ENCODE assay signal across 16 mouse cellular contexts in genomic region chr3:121790442-121790841, GRCm38 (mm10). TPM values are rescaled to one million over a fixed set of nuclear protein-coding genes. Genes with fewer than 3 reads are reported as not detected.
A peak's percentile ranks its signal among the peaks of the same experiment; 100 is the strongest.
DNase-seq lines count a peak whose midpoint lies in the region; ATAC-seq lines count a peak whose summit lies in the region.
"Had no signal": no experiment of that assay in that cellular context is flagged by ENCODE, and none has a peak within 500 bp of the region (broad histone marks: within the 10 kb centered on the region; RNA-seq: fewer than 3 reads in every experiment).

No protein-coding gene starts in this region.

- no peak for DNase-seq in forebrain, embryonic 11.5 days (ENCODE audit: low spot score)
- DNase-seq in forebrain, embryonic 10.5 days (ENCODE audit: extremely low spot score, low spot score): no peak
- peak; percentile 8 for DNase-seq in Muller cell, postnatal 12 days (ENCODE audit: inconsistent ontology term)
- DNase-seq in frontal cortex, adult 2 months (ENCODE audit: extremely low spot score in 1 of 2, low spot score in 1 of 2): no peak
- DNase-seq in cerebellum, adult 9-11 months: no peak
- DNase-seq in left cerebral cortex, adult 8-10 months (ENCODE audit: low spot score in 2 of 2): no peak
- DNase-seq: cerebellum, adult 8-10 months; embryo, embryonic 11 days; heart, adult 11 months; kidney, postnatal 4 days; liver; lung, postnatal 14 days had no signal

- no peaks in the 10 kb centered on the region for H3K36me3 ChIP-seq in forebrain, embryonic 11.5 days (ENCODE audit: control insufficient read depth, insufficient read depth, low read length)
- peaks cover 4% of the 10 kb centered on the region for H3K36me3 ChIP-seq in forebrain, embryonic 10.5 days (replicated peaks)
- H3K36me3 ChIP-seq in hindbrain, embryonic 13.5 days: peaks cover 4% of the 10 kb centered on the region; the same call in 1 of the 2 replicates
- peaks cover 2% of the 10 kb centered on the region; the same call in 1 of the 2 replicates for H3K36me3 ChIP-seq in midbrain, embryonic 16.5 days (ENCODE audit: control insufficient read depth, insufficient read depth, low read length)

- no peak overlapping the region for H3K4me2 ChIP-seq in forebrain, embryonic 11.5 days (ENCODE audit: low read depth, low read length, severe bottlenecking)
- no peak overlapping the region for H3K4me2 ChIP-seq in hindbrain, embryonic 13.5 days
- H3K4me2 ChIP-seq in midbrain, embryonic 16.5 days (ENCODE audit: low read length): no peak overlapping the region

- H3K9ac ChIP-seq in forebrain, embryonic 11.5 days (ENCODE audit: low read length): no peak overlapping the region
- no peak overlapping the region for H3K9ac ChIP-seq in hindbrain, embryonic 13.5 days
- H3K9ac ChIP-seq in midbrain, embryonic 16.5 days (ENCODE audit: low read depth, low read length): no peak overlapping the region

- no peaks in the 10 kb centered on the region for H3K9me3 ChIP-seq in forebrain, embryonic 11.5 days (ENCODE audit: control insufficient read depth, low read length)
- H3K9me3 ChIP-seq in forebrain, embryonic 10.5 days: no peaks in the 10 kb centered on the region
- H3K9me3 ChIP-seq in hindbrain, embryonic 13.5 days: no peaks in the 10 kb centered on the region
- no peaks in the 10 kb centered on the region for H3K9me3 ChIP-seq in midbrain, embryonic 16.5 days (replicated peaks; ENCODE audit: control insufficient read depth, low read length, poor library complexity, severe bottlenecking)

- WGBS in forebrain, embryonic 11.5 days: 55% methylated on average over 5 of the region's 5 CpGs
- WGBS in forebrain, embryonic 10.5 days: 91% methylated on average over 5 of the region's 5 CpGs
- WGBS in hindbrain, embryonic 13.5 days: 36% methylated on average over 5 of the region's 5 CpGs
- whole genome bisulfite sequencing in midbrain, embryonic 16.5 days: 36% methylated on average over 5 of the region's 5 CpGs

- no peaks in the 10 kb centered on the region; the same call in 1 of the 2 replicates for H3K4me1 ChIP-seq in forebrain, embryonic 11.5 days (replicated peaks; ENCODE audit: control insufficient read depth, insufficient read depth, low read length)
- peaks cover 12% of the 10 kb centered on the region for H3K4me1 ChIP-seq in forebrain, embryonic 10.5 days
- H3K4me1 ChIP-seq in hindbrain, embryonic 13.5 days (replicated peaks): 0 out of 2 replicates have a peak, but pooled peaks cover 2% of the 10 kb centered on the region
- no peaks in the 10 kb centered on the region for H3K4me1 ChIP-seq in midbrain, embryonic 16.5 days (ENCODE audit: control insufficient read depth, insufficient read depth, low read length)

- ATAC-seq in forebrain, embryonic 11.5 days (replicated peaks; ENCODE audit: low FRiP score): no peak
- ATAC-seq in hindbrain, embryonic 13.5 days (ENCODE audit: low FRiP score): peak; percentile 84
- ATAC-seq in midbrain, embryonic 16.5 days: peak; percentile 76

- no peak overlapping the region for H3K4me3 ChIP-seq in forebrain, embryonic 11.5 days (ENCODE audit: low read depth, low read length)
- no peak overlapping the region for H3K4me3 ChIP-seq in forebrain, embryonic 10.5 days
- H3K4me3 ChIP-seq in hindbrain, embryonic 13.5 days: no peak overlapping the region
- H3K4me3 ChIP-seq in midbrain, embryonic 16.5 days (ENCODE audit: low read depth, low read length): no peak overlapping the region
- H3K4me3 ChIP-seq: left cerebral cortex, adult 2 months had no signal

- no peaks in the 10 kb centered on the region for H3K27me3 ChIP-seq in forebrain, embryonic 11.5 days (ENCODE audit: control insufficient read depth, insufficient read depth, low read length)
- H3K27me3 ChIP-seq in forebrain, embryonic 10.5 days (ENCODE audit: poor library complexity, severe bottlenecking): no peaks in the 10 kb centered on the region
- H3K27me3 ChIP-seq in hindbrain, embryonic 13.5 days: no peaks in the 10 kb centered on the region
- no peaks in the 10 kb centered on the region for H3K27me3 ChIP-seq in midbrain, embryonic 16.5 days (ENCODE audit: control insufficient read depth, insufficient read depth, low read depth, low read length)
- H3K27me3 ChIP-seq: CH12.LX had no signal

- H3K27ac ChIP-seq in forebrain, embryonic 11.5 days (ENCODE audit: low read depth, low read length): peak overlapping the region; percentile 19; the same call in 1 of the 2 replicates
- no peak overlapping the region for H3K27ac ChIP-seq in forebrain, embryonic 10.5 days
- 0 out of 2 replicates have a peak overlapping the region, but pooled peaks have one; percentile 4 for H3K27ac ChIP-seq in hindbrain, embryonic 13.5 days
- H3K27ac ChIP-seq in midbrain, embryonic 16.5 days (ENCODE audit: low read length): no peak overlapping the region
- H3K27ac ChIP-seq: left cerebral cortex, adult 2 months had no signal

RNA-seq across cellular contexts. Expression of gene Abcd3, which starts 24.7 kb away (rescaled TPM):
- 58.1 and 59.0 TPM in 2 replicates for polyA plus RNA-seq in forebrain, embryonic 11.5 days (2014; fragmentation: Nextera tagmentation; extraction: Ambion mirVana)
- polyA plus RNA-seq in forebrain, embryonic 10.5 days (2016; fragmentation: Nextera tagmentation; extraction: Ambion mirVana): 45.6 and 46.6 TPM in 2 replicates
- polyA plus RNA-seq in hindbrain, embryonic 13.5 days (2015; fragmentation: Nextera tagmentation; extraction: Ambion mirVana): 69.1 and 70.6 TPM in 2 replicates
- polyA plus RNA-seq in midbrain, embryonic 16.5 days (2015; fragmentation: Nextera tagmentation; extraction: Ambion mirVana): 74.5 and 78.9 TPM in 2 replicates
- 36.4 and 38.3 TPM in 2 replicates for polyA plus RNA-seq in frontal cortex, adult 2 months (2012; rRNA removed)
- 10 to 100 TPM; 47.5 to 52.6 (median 50.6) TPM for total RNA-seq in left cerebral cortex, adult 8-10 months (2022)

Comparison
In these comparisons a context has a peak if more than half of its experiments do, and no peak if none do; other contexts are left out.
1. H3K27ac ChIP-seq: peak in forebrain, embryonic 11.5 days (single experiment) and hindbrain, embryonic 13.5 days (single experiment); none in forebrain, embryonic 10.5 days (single experiment) and midbrain, embryonic 16.5 days (single experiment).